Mouse (Mus musculus) MEL (cell line): ENCODE measurements at regions not wholly inside any gene's neighbourhood (a gene's known extent, or its start where the extent isn't known, plus 50 kb on each side); places are given as distances from the start of the nearest gene placed in this dataset.

ENCODE experiments used
- DNase-seq: peaks from one replicate; pipeline ENCODE4 v3.0.0; 2011; ENCODE audit warnings: low read depth, low spot score
- H3K27ac ChIP-seq: 2 replicates; pipeline ENCODE4 v1.5.1; 2012; ENCODE audit warnings: low read depth, mild to moderate bottlenecking, control low read depth, low read length, moderate library complexity; ENCODE audit not compliant: control insufficient read depth
- H3K27me3 ChIP-seq, 2 experiments: fragments of 150-350 bp in 1 of 2; sonication (generic) in 1 of 2; 2 replicates each; pipeline ENCODE4 v1.6.1; 2012; ENCODE audit warnings: low read length in 2 of 2, mild to moderate bottlenecking in 2 of 2, improper control_type of control experiment in 1 of 2, moderate library complexity in 1 of 2; ENCODE audit not compliant: insufficient read depth in 2 of 2, control insufficient read depth in 1 of 2
- H3K36me3 ChIP-seq, 2 experiments: 2 replicates each; pipeline ENCODE4 v1.6.1; 2012 to 2014; ENCODE audit warnings: low read length in 2 of 2, improper control_type of control experiment in 1 of 2, inconsistent platforms in 1 of 2, mild to moderate bottlenecking in 1 of 2; ENCODE audit not compliant: insufficient read depth in 2 of 2, control insufficient read depth in 1 of 2
- H3K4me1 ChIP-seq, 2 experiments: fragments of 150-350 bp in 1 of 2; sonication (generic) in 1 of 2; 2 replicates each; pipeline ENCODE4 v1.6.1; 2012; ENCODE audit warnings: low read length in 2 of 2, improper control_type of control experiment in 1 of 2, mild to moderate bottlenecking in 1 of 2; ENCODE audit not compliant: insufficient read depth in 2 of 2, control insufficient read depth in 1 of 2
- H3K4me3 ChIP-seq, 2 experiments: fragments of 150-350 bp in 1 of 2; sonication (generic) in 1 of 2; 2 replicates each; pipeline ENCODE4 v1.5.1; 2012; ENCODE audit warnings: low read depth in 2 of 2, low read length in 2 of 2, mild to moderate bottlenecking in 2 of 2, moderate library complexity in 2 of 2, control low read depth in 1 of 2, improper control_type of control experiment in 1 of 2; ENCODE audit not compliant: control insufficient read depth in 1 of 2, insufficient read depth in 1 of 2
- H3K79me2 ChIP-seq: 2 replicates; pipeline ENCODE4 v1.6.1; 2012; ENCODE audit warnings: mild to moderate bottlenecking, low read length, moderate library complexity; ENCODE audit not compliant: control insufficient read depth, poor library complexity, insufficient read depth
- H3K9ac ChIP-seq: 2 replicates; pipeline ENCODE4 v1.6.1; 2012; ENCODE audit warnings: low read depth, mild to moderate bottlenecking, control low read depth, low read length, moderate library complexity; ENCODE audit not compliant: control insufficient read depth, poor library complexity, severe bottlenecking
- H3K9me3 ChIP-seq: fragments of 150-350 bp; sonication (generic); replicated peaks from 2 replicates; pipeline ENCODE4 v1.6.1; 2012; ENCODE audit warnings: mild to moderate bottlenecking, low read length, improper control_type of control experiment, moderate library complexity; ENCODE audit not compliant: insufficient read depth
- BHLHE40 ChIP-seq: IDR thresholded peaks from 2 replicates; pipeline ENCODE4 v1.6.1; 2012; ENCODE audit warnings: low read depth, mild to moderate bottlenecking, inconsistent platforms, low read length, improper control_type of control experiment, borderline replicate concordance
- CHD1 ChIP-seq: IDR thresholded peaks from 2 replicates; pipeline ENCODE4 v1.6.1; 2012; ENCODE audit warnings: low read depth, mild to moderate bottlenecking, inconsistent platforms, low read length, improper control_type of control experiment
- CHD2 ChIP-seq: IDR thresholded peaks from 2 replicates; pipeline ENCODE4 v1.6.1; 2011; ENCODE audit warnings: low read length, improper control_type of control experiment
- E2F4 ChIP-seq: IDR thresholded peaks from 2 replicates; pipeline ENCODE4 v1.6.1; 2011; ENCODE audit warnings: low read depth, low read length, improper control_type of control experiment, borderline replicate concordance
- EP300 ChIP-seq, 2 experiments: IDR thresholded peaks; 2 replicates each; pipeline ENCODE4 v1.6.1; 2011; ENCODE audit warnings: improper control_type of control experiment in 2 of 2, low read length in 2 of 2, low read depth in 1 of 2, mild to moderate bottlenecking in 1 of 2
- ETS1 ChIP-seq: IDR thresholded peaks from 2 replicates; pipeline ENCODE4 v1.6.1; 2012; ENCODE audit warnings: low read depth, mild to moderate bottlenecking, inconsistent platforms, low read length, improper control_type of control experiment, moderate library complexity
- GATA1 ChIP-seq: IDR thresholded peaks from 2 replicates; pipeline ENCODE4 v1.6.1; 2011; ENCODE audit warnings: low read depth, low read length, improper control_type of control experiment
- JUND ChIP-seq: IDR thresholded peaks from 2 replicates; pipeline ENCODE4 v1.6.1; 2011; ENCODE audit warnings: low read depth, mild to moderate bottlenecking, improper control_type of control experiment, low read length
- MAFK ChIP-seq: IDR thresholded peaks from 2 replicates; pipeline ENCODE4 v1.6.1; 2011; ENCODE audit warnings: low read depth, mild to moderate bottlenecking, low read length, improper control_type of control experiment, borderline replicate concordance
- MAZ ChIP-seq: IDR thresholded peaks from 2 replicates; pipeline ENCODE4 v1.6.1; 2012; ENCODE audit warnings: low read depth, mild to moderate bottlenecking, inconsistent platforms, low read length, improper control_type of control experiment
- MEF2A ChIP-seq: IDR thresholded peaks from 2 replicates; pipeline ENCODE4 v1.6.1; 2014; ENCODE audit warnings: low read depth, mild to moderate bottlenecking, inconsistent platforms, low read length, improper control_type of control experiment; ENCODE audit not compliant: poor library complexity, insufficient replicate concordance, severe bottlenecking; ENCODE audit errors: extremely low read depth
- MYB ChIP-seq: IDR thresholded peaks from 2 replicates; pipeline ENCODE4 v1.6.1; 2011; ENCODE audit warnings: mild to moderate bottlenecking, low read depth, low read length, improper control_type of control experiment
- MYC ChIP-seq: IDR thresholded peaks from 2 replicates; pipeline ENCODE4 v1.6.1; 2011; ENCODE audit warnings: low read depth, mild to moderate bottlenecking, low read length, improper control_type of control experiment, moderate library complexity
- NELFE ChIP-seq: IDR thresholded peaks from 2 replicates; pipeline ENCODE4 v1.6.1; 2011; ENCODE audit warnings: low read depth, low read length, improper control_type of control experiment
- NRF1 ChIP-seq: IDR thresholded peaks from 2 replicates; pipeline ENCODE4 v1.6.1; 2014; ENCODE audit warnings: low read depth, mild to moderate bottlenecking, inconsistent platforms, low read length, improper control_type of control experiment, moderate library complexity; ENCODE audit not compliant: poor library complexity, insufficient read depth, severe bottlenecking
- POLR2AphosphoS2 ChIP-seq: IDR thresholded peaks from 2 replicates; pipeline ENCODE4 v1.6.1; 2011; ENCODE audit warnings: low read length, improper control_type of control experiment
- POLR2AphosphoS5 ChIP-seq: IDR thresholded peaks from 2 replicates; pipeline ENCODE4 v1.6.1; 2012; ENCODE audit warnings: low read depth, borderline replicate concordance, mild to moderate bottlenecking, inconsistent platforms, low read length, moderate library complexity, mixed read lengths
- RCOR1 ChIP-seq: IDR thresholded peaks from 2 replicates; pipeline ENCODE4 v1.6.1; 2012; ENCODE audit warnings: low read depth, mild to moderate bottlenecking, inconsistent platforms, low read length, improper control_type of control experiment
- UBTF ChIP-seq: IDR thresholded peaks from 2 replicates; pipeline ENCODE4 v1.6.1; 2012; ENCODE audit warnings: low read depth, mild to moderate bottlenecking, inconsistent platforms, low read length, improper control_type of control experiment, moderate library complexity, borderline replicate concordance; ENCODE audit not compliant: insufficient read depth
- USF1 ChIP-seq: IDR thresholded peaks from 2 replicates; pipeline ENCODE4 v1.6.1; 2014; ENCODE audit warnings: low read depth, mild to moderate bottlenecking, inconsistent platforms, low read length, improper control_type of control experiment, moderate library complexity
- USF2 ChIP-seq, 2 experiments: IDR thresholded peaks; 2 replicates each; pipeline ENCODE4 v1.6.1; 2011 to 2012; ENCODE audit warnings: improper control_type of control experiment in 2 of 2, low read length in 2 of 2, borderline replicate concordance in 1 of 2, inconsistent platforms in 1 of 2, low read depth in 1 of 2, mild to moderate bottlenecking in 1 of 2; ENCODE audit not compliant: insufficient read depth in 1 of 2
- ZKSCAN1 ChIP-seq: IDR thresholded peaks from 2 replicates; pipeline ENCODE4 v1.6.1; 2012; ENCODE audit warnings: low read depth, mild to moderate bottlenecking, inconsistent platforms, low read length, improper control_type of control experiment, moderate library complexity

DNA sequence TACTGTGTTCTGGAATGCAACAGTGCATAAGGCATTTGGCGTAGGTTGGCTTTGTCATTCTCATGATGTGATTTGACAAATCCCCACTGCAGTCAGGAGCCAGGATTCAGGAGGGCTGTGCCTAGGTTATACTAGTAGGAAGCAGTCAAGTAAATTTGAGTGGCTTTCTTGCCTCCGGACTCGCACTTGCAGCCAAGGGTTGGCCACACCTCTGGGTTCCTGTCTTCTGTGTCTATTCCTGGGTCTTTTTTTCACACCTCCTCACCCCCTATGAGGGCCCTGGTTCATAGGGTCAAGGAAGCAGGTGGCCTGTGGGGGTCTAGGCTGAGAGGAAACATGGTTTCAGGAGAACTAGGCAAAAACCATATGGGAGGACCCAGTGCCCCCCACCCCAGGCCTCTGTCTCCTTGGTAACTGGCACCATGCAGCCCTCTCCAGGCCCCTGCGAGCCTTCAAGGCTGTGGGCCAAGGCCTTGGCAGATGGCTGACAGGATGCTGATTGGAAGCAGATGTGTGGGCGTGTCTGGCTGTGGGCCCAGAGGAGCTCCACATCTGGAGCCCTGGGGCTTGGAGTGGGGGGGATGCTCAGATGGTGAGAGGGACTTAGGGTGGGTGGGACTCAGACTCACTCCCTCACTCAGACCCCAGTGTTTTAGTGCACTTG lies 195.7 kb downstream of the Rgs3 start:
- H3K9me3 ChIP-seq, result no peaks in the 10 kb centered on the region
- H3K9ac ChIP-seq, result no peak overlapping the region
- no peak overlapping the region for H3K27ac ChIP-seq
- no peak overlapping the region for H3K4me3 ChIP-seq
- no peaks in the 10 kb centered on the region for H3K79me2 ChIP-seq
- no peak for TF ChIP-seq NRF1
- TF ChIP-seq POLR2AphosphoS2, result no peak
- TF ChIP-seq, all 39 proteins: peak for 0
- H3K27me3 ChIP-seq, result no peaks in the 10 kb centered on the region
- no peaks in the 10 kb centered on the region for H3K36me3 ChIP-seq
- no peaks in the 10 kb centered on the region for H3K4me1 ChIP-seq
- DNase-seq, result no peak

DNA sequence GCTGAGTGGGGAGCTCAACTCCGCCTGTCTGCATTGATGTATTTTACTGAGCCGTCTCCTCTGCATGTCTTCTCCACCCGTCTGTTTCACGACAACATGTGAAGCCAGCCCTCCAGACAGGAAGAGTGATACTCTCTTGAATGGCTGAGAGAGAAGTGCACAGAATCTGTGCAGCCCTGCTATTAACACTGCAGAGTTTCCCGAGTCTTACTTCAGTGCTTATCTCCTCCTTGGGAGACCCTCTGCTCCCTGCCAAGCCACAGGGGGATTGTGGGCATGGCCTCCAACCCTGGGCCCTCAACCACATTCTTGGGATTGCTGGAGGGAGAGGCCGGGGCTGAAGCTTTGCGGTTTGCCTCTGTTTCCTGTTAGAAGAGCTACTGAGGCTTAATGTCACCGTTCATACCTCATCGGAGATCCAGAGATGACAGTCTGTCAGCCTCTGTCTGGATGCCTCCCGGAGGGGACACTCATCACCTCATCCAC lies 197.1 kb downstream of the Rgs3 start:
- no peak for DNase-seq
- no peaks in the 10 kb centered on the region for H3K4me1 ChIP-seq
- H3K36me3 ChIP-seq, result no peaks in the 10 kb centered on the region
- no peaks in the 10 kb centered on the region for H3K9me3 ChIP-seq
- H3K9ac ChIP-seq, result no peak overlapping the region
- H3K27ac ChIP-seq, result no peak overlapping the region
- no peaks in the 10 kb centered on the region for H3K27me3 ChIP-seq
- H3K79me2 ChIP-seq, result no peaks in the 10 kb centered on the region
- TF ChIP-seq MEF2A (no peak), UBTF (no peak), CHD2 (no peak), E2F4 (no peak), USF1 (no peak), MAZ (no peak), MYB (no peak), POLR2AphosphoS5 (no peak), USF2 (IDR thresholded peaks at IDR 0.05; ENCODE audit: borderline replicate concordance in 1 of 2, insufficient read depth in 1 of 2, low read depth in 1 of 2, low read length in 2 of 2) (no peak), EP300 (IDR thresholded peaks at IDR 0.05; ENCODE audit: low read depth in 1 of 2, low read length in 2 of 2) (no peak), NELFE (no peak), ETS1 (no peak), JUND (no peak), BHLHE40 (no peak), GATA1 (no peak), RCOR1 (no peak), MYC (no peak), CHD1 (no peak), ZKSCAN1 (no peak), MAFK (no peak)
- H3K4me3 ChIP-seq, result no peak overlapping the region
